Mouse (Mus musculus) midbrain, embryonic 12.5 days (tissue): ENCODE results near the gene Sart1. TPM values are rescaled to one million over a fixed set of nuclear protein-coding genes. Genes with fewer than 3 reads are reported as not detected.

Source experiments
- ATAC-seq: fragments of 200-750 bp; cut with Nextera tagmentation; 2 replicates; pipeline ENCODE4 v1.8.0; 2017; ENCODE audit warnings: low read depth, moderate TSS enrichment, moderate library complexity; ENCODE audit not compliant: low FRiP score
- H3K27ac ChIP-seq: fragments of 300-500 bp; sonication (generic); replicated peaks from 2 replicates; pipeline ENCODE4 v1.5.1; 2016; ENCODE audit warnings: mild to moderate bottlenecking
- H3K27me3 ChIP-seq: fragments of 300-500 bp; sonication (generic); 2 replicates; pipeline ENCODE4 v1.6.1; 2016; ENCODE audit warnings: mild to moderate bottlenecking
- H3K36me3 ChIP-seq: fragments of 300-500 bp; sonication (generic); 2 replicates; pipeline ENCODE4 v1.6.1; 2016
- H3K4me1 ChIP-seq: fragments of 300-500 bp; sonication (generic); 2 replicates; pipeline ENCODE4 v1.6.1; 2016
- H3K4me2 ChIP-seq: fragments of 300-500 bp; sonication (generic); replicated peaks from 2 replicates; pipeline ENCODE4 v1.6.1; 2016; ENCODE audit warnings: mild to moderate bottlenecking, moderate library complexity
- H3K4me3 ChIP-seq: fragments of 300-500 bp; sonication (generic); 2 replicates; pipeline ENCODE4 v1.5.1; 2016; ENCODE audit warnings: mild to moderate bottlenecking
- H3K9ac ChIP-seq: fragments of 300-500 bp; sonication (generic); replicated peaks from 2 replicates; pipeline ENCODE4 v1.6.1; 2016; ENCODE audit warnings: mild to moderate bottlenecking, moderate library complexity
- H3K9me3 ChIP-seq: fragments of 300-500 bp; sonication (generic); 2 replicates; pipeline ENCODE4 v1.6.1; 2016; ENCODE audit warnings: mild to moderate bottlenecking
- WGBS: fragments of 180-500 bp; shearing (Covaris S2); methylation state at CpG from one replicate; pipeline ENCODE4 v1.1.7; 2016; 5-methylcytosine and 5-hydroxymethylcytosine counted together
- polyA plus RNA-seq: library from polyadenylated mRNA; unstranded; fragments of >200 nt; fragmentation: Nextera tagmentation; extraction: Ambion mirVana; gene quantifications from 2 replicates; pipeline ENCODE4 v1.2.1, GENCODE M21; 2016

Gene Sart1
- polyA plus RNA-seq, 1 experiment from 2014 or later: 115 TPM

DNA sequence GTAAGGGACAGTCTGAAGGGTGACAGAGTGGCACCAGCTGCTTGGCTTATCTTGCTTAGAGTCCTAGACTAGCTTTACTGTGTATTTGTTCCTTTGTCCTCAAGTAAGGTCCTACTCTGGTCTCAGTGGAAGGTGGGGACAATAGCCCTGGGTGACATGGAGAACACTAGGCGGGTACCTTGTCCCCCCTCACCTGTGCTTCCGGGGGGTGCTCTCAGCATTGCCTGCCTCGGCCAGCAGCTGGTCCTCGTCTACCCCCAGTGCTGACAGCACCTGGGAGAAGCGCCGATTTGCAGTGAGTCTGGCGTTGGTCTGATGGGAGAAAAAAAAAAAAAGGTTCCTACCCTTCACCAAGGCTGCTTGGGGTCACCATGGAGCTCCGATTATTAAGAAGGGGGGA, 1.9 kb upstream of the Sart1 start:
- Histone ChIP-seq H3K4me2 (peak overlapping the region; percentile 98), H3K4me1 (peaks cover 32% of the 10 kb centered on the region), H3K9me3 (no peaks in the 10 kb centered on the region), H3K27ac (no peak overlapping the region), H3K36me3 (peaks cover 5% of the 10 kb centered on the region), H3K27me3 (peaks cover 7% of the 10 kb centered on the region; the same call in 1 of the 2 replicates), H3K4me3 (peak overlapping the region; percentile 100; the same call in 1 of the 2 replicates), H3K9ac (no peak overlapping the region)
- no peak for ATAC-seq
- WGBS: 90% methylated on average over 8 of the region's 8 CpGs

DNA sequence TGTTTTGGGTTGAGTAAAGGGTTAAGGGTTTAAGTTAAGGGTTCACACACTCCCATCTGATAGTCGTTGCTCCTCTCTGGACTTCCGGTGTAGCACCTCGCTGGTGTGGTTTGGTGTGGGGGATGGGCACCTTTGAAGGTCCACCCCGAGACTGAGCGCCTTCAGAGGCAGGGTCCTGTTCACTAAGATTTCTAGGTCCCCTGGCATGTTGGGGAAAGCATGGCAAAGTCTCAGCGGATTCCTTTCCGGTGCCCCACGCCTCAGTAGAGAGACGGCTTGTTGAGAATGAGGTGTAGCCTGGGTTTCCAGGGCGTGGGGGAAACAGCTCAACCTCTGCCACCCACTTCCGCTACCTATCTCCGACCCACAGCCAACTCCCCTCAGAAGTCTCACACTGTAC, 1.1 kb upstream of the Sart1 start:
- Histone ChIP-seq H3K4me2 (peak overlapping the region; percentile 98), H3K4me1 (peaks cover 32% of the 10 kb centered on the region), H3K27me3 (peaks cover 7% of the 10 kb centered on the region; the same call in 1 of the 2 replicates), H3K36me3 (peaks cover 12% of the 10 kb centered on the region), H3K4me3 (peak overlapping the region; percentile 100), H3K27ac (no peak overlapping the region), H3K9me3 (no peaks in the 10 kb centered on the region), H3K9ac (no peak overlapping the region; the same call in 1 of the 2 replicates)
- no peak for ATAC-seq
- 53% methylated on average over 12 of the region's 12 CpGs for WGBS

DNA sequence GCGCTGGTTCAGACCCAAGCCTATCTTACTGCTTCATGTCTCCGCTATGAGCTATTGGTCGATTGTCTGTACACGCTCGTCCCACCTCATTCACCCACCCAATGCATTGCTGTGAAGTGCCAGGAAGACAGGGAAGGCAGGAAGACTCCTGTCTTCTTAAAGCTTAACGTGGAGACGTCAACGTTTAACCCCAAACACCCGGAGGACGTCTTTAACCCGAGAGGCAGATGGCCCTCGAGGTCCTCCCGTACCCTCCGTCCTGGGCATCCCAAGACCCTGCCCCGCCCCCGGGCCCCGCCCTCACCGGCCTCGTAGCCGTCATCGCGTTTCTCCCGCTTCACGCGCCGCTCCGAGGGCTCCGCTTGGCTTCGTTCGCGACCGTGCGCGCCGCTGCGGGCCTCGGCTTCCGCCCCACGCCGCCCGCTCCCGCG, 477 bp downstream of the Sart1 start:
- Histone ChIP-seq H3K27me3 (no peaks in the 10 kb centered on the region), H3K27ac (peak overlapping the region; percentile 84), H3K9ac (peak overlapping the region; percentile 95), H3K4me1 (peaks cover 32% of the 10 kb centered on the region), H3K4me3 (peak overlapping the region; percentile 100), H3K9me3 (no peaks in the 10 kb centered on the region), H3K4me2 (peak overlapping the region; percentile 98), H3K36me3 (peaks cover 29% of the 10 kb centered on the region)
- ATAC-seq: peak; percentile 43; the same call in 1 of the 2 replicates
- under 1% methylated on average over 28 of the region's 43 CpGs for WGBS

DNA sequence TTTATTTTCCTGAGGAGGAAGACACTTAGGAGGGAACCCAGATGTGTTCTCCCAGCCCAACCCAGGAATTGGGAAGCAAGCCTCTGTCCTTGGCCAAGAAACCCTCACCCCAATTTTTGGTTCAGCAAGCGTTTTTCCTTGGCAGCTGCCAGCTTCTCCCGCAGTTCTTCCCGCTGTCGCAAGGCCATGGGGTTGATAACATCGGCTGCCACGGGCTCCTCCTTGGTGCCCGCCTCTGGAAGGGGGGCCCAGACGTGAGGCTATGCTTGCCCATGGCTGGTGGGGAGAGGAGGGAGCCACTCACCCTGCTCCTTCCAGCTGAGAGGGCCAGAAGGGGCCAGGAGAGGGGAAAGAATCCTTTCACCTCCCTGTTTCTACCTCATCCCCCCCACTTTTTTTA, 3.8 kb downstream of the Sart1 start:
- peaks cover 62% of the 10 kb centered on the region for H3K36me3 ChIP-seq
- no peak for ATAC-seq
- no peaks in the 10 kb centered on the region for H3K9me3 ChIP-seq
- H3K9ac ChIP-seq: 0 out of 2 replicates have a peak overlapping the region, but pooled peaks have one; percentile 20
- no peak overlapping the region for H3K4me3 ChIP-seq
- WGBS: 91% methylated on average over 6 of the region's 8 CpGs
- H3K4me1 ChIP-seq: peaks cover 23% of the 10 kb centered on the region
- no peak overlapping the region for H3K4me2 ChIP-seq
- H3K27ac ChIP-seq: no peak overlapping the region
- no peaks in the 10 kb centered on the region for H3K27me3 ChIP-seq

DNA sequence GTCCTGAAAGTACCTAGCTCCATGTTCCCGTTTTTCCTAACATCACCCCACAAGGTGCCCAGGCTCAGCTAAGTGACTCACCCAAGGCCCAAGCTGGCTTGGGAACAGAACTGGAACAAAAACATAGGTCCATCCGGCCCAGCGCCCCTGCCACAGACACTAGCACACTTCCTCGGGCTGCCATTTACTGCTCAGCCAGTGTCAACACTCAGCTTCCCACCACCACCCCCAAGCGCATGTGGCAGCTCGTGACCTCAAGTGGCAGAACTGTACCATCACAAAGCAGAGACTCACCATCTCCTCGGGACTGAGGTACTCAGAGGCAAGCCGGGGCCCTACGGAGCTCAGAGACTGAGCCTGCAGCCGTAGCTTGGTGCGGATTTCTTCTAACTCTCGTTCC, 5.2 kb downstream of the Sart1 start:
- peaks cover 76% of the 10 kb centered on the region for H3K36me3 ChIP-seq
- peaks cover 16% of the 10 kb centered on the region for H3K4me1 ChIP-seq
- no peak for ATAC-seq
- no peak overlapping the region for H3K4me2 ChIP-seq
- no peak overlapping the region for H3K4me3 ChIP-seq
- no peaks in the 10 kb centered on the region for H3K27me3 ChIP-seq
- H3K9me3 ChIP-seq: no peaks in the 10 kb centered on the region
- no peak overlapping the region for H3K27ac ChIP-seq
- WGBS: 95% methylated on average over 12 of the region's 12 CpGs
- H3K9ac ChIP-seq: no peak overlapping the region

DNA sequence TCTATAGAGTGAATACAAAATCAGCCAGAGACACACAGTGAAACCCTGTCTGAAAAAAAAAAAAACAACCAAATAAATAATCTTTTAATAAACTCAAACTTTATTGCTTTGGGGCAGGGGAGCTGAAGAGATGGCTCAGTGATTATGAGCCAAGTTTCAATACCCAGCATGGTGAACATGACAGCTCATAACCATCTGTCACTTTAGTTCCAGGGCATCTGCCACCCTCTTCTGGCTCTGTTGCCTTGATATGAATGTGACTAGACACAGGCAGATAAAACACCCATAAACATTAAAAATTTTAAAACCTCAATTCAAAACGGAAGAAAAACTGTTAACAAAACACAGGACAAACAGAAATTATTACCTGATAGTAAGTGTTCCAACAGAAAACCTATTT, 11.1 kb downstream of the Sart1 start:
- Histone ChIP-seq H3K4me3 (no peak overlapping the region), H3K27ac (no peak overlapping the region), H3K9me3 (no peaks in the 10 kb centered on the region), H3K9ac (no peak overlapping the region), H3K4me2 (no peak overlapping the region), H3K4me1 (no peaks in the 10 kb centered on the region), H3K36me3 (peaks cover 67% of the 10 kb centered on the region), H3K27me3 (no peaks in the 10 kb centered on the region)
- 90% methylated on average over 1 of the region's 1 CpGs for WGBS
- no peak for ATAC-seq

DNA sequence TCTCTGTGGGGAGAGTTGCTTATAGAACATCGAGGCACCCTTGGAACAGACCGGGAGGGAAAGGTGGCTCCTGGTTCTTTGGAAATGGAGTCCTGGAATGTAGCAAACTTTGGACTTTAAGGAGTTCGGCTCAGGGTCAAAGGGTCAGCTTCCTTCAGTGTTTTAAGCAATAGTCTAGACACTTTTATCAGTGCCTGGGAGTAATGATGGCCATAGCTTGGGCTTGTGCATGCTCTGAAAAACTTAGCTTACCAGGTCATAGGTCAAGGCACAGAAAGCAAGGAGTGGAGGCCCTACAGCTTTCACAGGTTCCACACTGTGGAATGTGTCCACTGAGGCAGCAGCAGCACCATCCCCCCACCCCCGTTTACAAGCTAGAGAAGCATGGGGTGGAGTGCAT, 13.8 kb downstream of the Sart1 start:
- Histone ChIP-seq H3K27me3 (no peaks in the 10 kb centered on the region), H3K4me3 (no peak overlapping the region), H3K27ac (no peak overlapping the region), H3K9me3 (no peaks in the 10 kb centered on the region), H3K4me1 (no peaks in the 10 kb centered on the region), H3K36me3 (peaks cover 65% of the 10 kb centered on the region), H3K9ac (no peak overlapping the region), H3K4me2 (no peak overlapping the region)
- WGBS: 84% methylated on average over 4 of the region's 4 CpGs
- no peak for ATAC-seq

DNA sequence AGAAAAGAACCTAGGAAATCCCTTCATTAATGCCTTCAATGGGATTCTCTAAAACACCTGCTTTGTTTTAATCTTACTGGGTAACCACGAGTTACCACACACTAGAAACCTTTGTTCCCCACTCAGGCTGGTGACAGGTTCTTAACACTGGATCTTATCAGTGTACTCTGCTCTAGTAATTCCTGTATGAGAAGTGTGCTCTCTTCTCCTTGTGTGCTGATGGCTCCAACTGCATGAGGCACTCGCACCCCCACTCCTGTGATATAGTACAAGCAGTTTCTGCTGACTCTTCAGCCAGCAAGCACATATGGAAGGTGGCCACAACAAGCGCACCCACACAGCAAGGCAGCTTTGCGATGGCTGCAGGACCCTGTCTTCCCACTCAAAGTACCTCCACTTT, 14.3 kb downstream of the Sart1 start:
- ATAC-seq: no peak
- H3K27ac ChIP-seq: no peak overlapping the region; the same call in 1 of the 2 replicates
- 91% methylated on average over 4 of the region's 4 CpGs for WGBS
- no peaks in the 10 kb centered on the region for H3K4me1 ChIP-seq
- no peak overlapping the region for H3K4me2 ChIP-seq
- H3K9ac ChIP-seq: no peak overlapping the region
- H3K4me3 ChIP-seq: no peak overlapping the region
- H3K36me3 ChIP-seq: peaks cover 65% of the 10 kb centered on the region
- no peaks in the 10 kb centered on the region for H3K27me3 ChIP-seq
- no peaks in the 10 kb centered on the region for H3K9me3 ChIP-seq

DNA sequence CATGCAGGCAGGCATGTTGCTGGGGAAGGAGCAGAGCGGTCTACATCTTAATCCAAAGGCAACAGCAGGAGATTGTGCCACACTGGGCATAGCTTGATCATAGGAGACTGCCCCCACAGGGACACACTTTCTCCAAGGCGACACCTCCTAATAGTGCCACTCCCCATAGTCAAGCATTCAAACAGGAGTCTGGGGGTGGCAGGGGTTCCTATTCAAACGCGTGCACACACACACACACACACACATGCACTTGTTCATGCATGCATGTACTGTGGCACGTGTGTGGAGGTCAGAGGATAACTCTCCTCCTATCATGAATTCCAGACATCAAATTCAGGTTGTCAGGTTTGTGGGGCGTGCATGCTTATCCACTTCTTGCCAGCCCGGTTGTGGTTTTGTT, 15.8 kb downstream of the Sart1 start:
- H3K36me3 ChIP-seq: peaks cover 61% of the 10 kb centered on the region
- no peak overlapping the region for H3K27ac ChIP-seq
- no peaks in the 10 kb centered on the region for H3K9me3 ChIP-seq
- H3K4me3 ChIP-seq: no peak overlapping the region
- WGBS: 89% methylated on average over 7 of the region's 7 CpGs
- no peak overlapping the region for H3K9ac ChIP-seq
- H3K4me1 ChIP-seq: peaks cover 9% of the 10 kb centered on the region
- no peak overlapping the region for H3K4me2 ChIP-seq
- ATAC-seq: no peak
- H3K27me3 ChIP-seq: no peaks in the 10 kb centered on the region

DNA sequence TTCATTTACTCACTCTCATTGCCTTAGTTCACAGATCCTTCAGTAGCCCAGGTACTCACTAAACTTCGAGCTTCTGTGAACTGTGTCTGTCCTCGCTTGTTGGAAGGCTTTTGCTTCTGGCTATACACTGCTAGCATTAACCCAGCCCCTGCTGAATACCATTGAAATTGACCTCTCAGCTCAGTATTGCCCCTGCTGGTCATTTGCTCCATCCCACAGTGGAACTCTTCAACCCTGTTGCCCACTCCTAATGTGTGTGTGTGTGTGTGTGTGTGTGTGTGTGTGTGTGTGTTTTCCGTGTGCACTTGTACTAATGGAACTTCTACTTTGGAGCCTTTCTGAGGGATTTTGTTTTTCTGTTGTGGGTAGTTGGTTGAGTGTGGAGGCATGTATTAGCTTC, 17.6 kb downstream of the Sart1 start:
- ATAC-seq: no peak
- Histone ChIP-seq H3K4me2 (no peak overlapping the region), H3K9me3 (no peaks in the 10 kb centered on the region), H3K36me3 (peaks cover 59% of the 10 kb centered on the region), H3K27me3 (no peaks in the 10 kb centered on the region), H3K27ac (no peak overlapping the region), H3K9ac (no peak overlapping the region), H3K4me3 (no peak overlapping the region), H3K4me1 (peaks cover 12% of the 10 kb centered on the region)
- 85% methylated on average over 3 of the region's 3 CpGs for WGBS

DNA sequence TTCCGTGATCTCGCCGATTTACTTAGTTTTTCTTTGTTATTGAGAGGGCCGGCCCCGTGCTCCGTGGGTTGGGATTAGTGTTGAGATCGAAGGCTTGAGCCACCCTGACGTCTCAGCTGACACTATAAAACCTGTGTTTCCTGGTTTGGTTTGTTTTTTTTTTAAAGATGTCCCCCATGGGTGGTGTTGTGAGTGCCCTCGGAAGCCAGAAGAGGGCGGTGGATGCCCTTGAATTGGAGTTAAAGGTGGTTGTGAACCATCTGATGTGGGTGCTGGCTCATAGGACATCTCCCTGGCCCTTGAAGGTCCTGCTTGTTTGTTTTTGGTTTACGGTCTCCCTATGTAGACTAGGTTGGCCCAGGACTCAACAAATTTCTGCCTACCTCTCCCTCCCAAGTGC, 21.0 kb downstream of the Sart1 start:
- 12% methylated on average over 11 of the region's 11 CpGs for WGBS
- peak overlapping the region; percentile 97 for H3K4me3 ChIP-seq
- H3K4me1 ChIP-seq: peaks cover 22% of the 10 kb centered on the region
- peak overlapping the region; percentile 85 for H3K9ac ChIP-seq
- peak overlapping the region; percentile 95 for H3K27ac ChIP-seq
- H3K4me2 ChIP-seq: peak overlapping the region; percentile 94
- no peaks in the 10 kb centered on the region for H3K9me3 ChIP-seq
- H3K27me3 ChIP-seq: no peaks in the 10 kb centered on the region
- peaks cover 64% of the 10 kb centered on the region for H3K36me3 ChIP-seq
- ATAC-seq: no peak

DNA sequence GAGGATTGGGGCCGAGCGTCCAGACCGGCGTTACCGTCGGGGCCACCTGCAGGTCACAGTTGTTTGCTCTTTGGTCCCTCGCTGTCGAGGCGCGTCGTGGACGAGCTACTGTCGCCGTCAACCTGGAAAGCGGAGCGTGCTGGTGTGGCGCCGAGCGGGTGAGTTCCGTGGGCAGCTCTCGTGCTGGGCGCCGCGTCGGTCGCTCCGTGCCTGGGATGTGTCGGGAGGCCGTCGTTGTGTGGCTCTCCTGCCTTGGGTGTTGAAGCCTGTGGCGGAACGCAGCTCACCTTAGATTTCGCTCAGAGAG, 21.5 kb downstream of the Sart1 start, which contains the start of gene Banf1:
TSS of gene Banf1 (minus strand) at position 116 of the 307 bp plus-strand sequence.
- Histone ChIP-seq H3K4me3 (peak within 1 kb of the TSS; percentile 97), H3K9ac (peak within 1 kb of the TSS; percentile 85), H3K4me2 (peak within 1 kb of the TSS; percentile 94), H3K27me3 (no peaks in the 10 kb centered on the region), H3K27ac (peak within 1 kb of the TSS; percentile 95), H3K9me3 (no peaks in the 10 kb centered on the region), H3K36me3 (peaks cover 59% of the 10 kb centered on the region), H3K4me1 (peaks cover 22% of the 10 kb centered on the region)
- 0% methylated on average over 33 of the region's 33 CpGs for WGBS
- ATAC-seq: no peak; the same call in 1 of the 2 replicates
